Mouse (Mus musculus): Measurements from ENCODE around the gene Ssna1. TPM values are rescaled to one million over a fixed set of nuclear protein-coding genes. Genes with fewer than 3 reads are reported as not detected.

The Ssna1 gene
- total RNA-seq, 2 experiments from 2014 or later, result 46.2 to 128 TPM

DNA sequence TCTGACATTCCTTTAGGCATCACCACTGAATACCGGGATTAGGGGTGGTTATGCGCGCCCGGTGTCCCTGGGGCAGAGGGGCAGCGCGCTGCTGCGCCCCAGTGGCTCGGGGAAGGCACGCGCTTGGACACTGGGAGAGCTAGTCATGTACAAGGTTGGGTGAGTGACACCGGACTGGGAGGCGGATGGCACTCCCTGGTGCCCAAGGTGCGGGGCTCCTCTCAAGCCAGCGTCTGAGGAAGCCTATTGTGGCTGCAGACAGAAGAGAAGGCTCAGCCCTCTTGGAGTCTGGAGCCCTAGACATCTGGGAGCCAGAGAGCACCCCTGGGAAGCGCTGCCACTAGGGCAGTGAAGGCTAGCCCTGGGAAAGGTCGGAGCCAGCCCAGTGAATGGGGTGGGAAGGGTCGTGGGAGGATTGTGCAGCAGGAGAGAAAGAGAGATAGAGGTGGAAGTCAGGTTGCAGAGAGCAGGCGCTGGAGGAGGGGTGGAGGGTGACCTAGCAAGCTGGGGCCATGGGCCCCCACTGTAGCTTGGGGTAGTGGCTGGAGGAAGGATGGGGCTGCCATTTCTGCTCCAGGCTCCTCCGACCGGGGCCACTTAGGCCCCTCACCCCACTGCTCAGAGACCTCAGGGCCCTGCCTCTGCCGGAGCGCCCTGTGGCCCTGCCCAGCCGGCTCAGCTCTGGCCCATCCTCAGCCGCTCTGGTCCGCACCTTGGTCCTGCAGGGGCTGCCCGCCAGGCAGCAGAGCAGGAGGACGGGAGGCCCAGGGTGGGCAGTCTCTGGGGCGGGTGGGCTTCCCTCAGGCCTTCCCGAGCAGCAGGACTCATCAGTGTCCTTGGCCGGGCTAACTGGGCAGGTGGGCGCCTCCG lies 19.2 kb upstream of the Ssna1 start:
- ATAC-seq (replicated peaks; ENCODE audit: low FRiP score, poor library complexity, severe bottlenecking), result no peak

DNA sequence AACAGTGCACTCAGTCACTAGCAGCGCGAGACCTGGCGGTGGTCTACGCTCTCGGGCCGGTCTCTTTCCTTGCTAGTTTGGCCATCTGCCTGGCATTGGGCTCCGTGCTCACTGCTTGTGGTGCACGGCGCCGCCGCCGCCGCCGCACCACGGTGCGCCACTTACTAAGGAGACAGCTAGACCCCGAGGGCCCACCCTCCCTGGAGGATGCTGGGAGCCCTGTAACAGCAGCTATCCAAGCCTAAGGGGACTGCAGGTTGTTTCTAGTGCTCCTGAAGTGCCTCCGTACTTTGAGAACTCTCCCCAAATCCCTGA lies 18.5 kb upstream of the Ssna1 start:
- ATAC-seq (replicated peaks; ENCODE audit: low FRiP score, poor library complexity, severe bottlenecking), result no peak

DNA sequence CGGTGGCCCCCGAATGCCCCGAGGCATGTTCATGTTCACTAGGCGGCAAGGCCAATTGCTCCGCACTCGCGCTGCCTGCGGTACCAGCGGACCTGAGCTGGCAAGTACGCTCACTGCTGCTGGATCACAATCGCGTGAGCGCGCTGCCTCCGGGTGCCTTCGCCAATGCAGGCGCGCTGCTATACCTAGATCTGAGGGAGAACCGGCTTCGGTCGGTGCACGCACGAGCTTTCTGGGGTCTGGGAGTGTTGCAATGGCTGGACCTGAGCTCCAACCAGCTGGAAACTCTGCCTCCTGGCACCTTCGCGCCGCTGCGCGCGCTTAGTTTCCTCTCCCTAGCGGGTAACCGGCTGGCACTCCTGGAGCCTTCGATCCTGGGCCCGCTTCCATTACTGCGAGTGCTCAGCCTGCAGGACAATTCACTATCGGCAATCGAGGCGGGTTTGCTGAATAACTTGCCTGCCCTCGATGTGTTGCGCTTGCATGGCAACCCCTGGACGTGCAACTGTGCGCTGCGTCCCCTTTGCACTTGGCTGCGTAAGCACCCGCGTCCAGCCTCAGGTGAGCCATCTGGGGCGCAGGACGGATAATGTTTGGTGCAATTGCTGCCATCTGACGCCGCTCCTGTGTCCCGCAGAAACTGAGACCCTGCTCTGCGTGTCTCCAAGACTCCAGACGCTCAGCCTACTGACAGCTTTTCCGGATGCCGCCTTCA lies 18.0 kb upstream of the Ssna1 start:
- no peak for ATAC-seq (replicated peaks; ENCODE audit: low FRiP score, poor library complexity, severe bottlenecking)

DNA sequence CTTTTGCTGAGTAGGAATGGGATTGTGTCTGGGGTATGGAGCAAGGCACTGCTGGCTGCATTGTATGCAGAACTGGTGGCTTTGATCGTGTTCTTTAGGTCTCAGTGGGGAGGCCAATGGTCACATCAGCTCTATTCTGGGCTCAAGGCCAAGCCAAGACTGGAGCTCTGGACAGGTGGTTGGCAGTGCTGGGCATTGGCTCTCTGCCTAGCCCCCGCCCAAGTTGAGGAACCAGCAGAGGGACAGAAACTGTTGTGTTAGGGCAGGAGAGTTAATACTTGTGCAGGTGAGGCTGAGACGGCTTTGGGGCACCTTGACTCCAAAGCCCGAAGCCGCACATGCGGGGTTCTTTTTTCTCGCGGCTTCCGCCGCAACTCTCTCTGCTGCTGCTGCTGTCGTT lies 17.4 kb upstream of the Ssna1 start, which contains the start of gene Lrrc26:
TSS of gene Lrrc26 (plus strand) at position 265 of the 400 bp plus-strand sequence.
- no peak for ATAC-seq (replicated peaks; ENCODE audit: low FRiP score, poor library complexity, severe bottlenecking)

DNA sequence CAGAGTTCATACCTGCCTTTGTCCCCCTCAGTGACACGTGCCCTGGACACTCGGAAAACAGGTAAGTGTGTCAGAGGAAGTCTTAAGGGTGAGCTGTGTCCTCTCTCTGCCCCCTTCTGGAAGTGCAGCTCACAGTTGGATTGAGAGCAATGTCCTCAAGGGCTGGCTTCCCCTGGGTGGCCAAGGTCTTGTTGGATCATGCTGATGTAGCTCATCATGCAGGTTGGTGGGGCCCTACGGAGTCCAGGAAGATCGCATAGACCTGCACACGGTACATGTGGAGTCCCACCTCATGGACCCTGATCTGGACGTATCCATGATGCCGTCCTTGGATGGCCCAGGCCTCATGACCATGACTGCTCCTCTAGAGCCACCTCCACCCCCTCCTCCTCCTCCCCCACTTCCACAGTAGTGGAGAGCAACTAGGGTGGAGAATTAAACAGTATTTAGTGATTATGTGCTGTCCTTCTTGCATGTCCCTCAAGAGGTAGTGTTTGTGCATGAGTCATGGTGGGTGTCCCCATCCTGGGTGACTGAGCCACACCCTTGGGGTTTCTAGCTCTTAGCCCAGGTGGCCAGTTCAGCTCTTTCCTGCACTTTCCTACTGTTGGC lies 16.6 kb upstream of the Ssna1 start:
- ATAC-seq (replicated peaks; ENCODE audit: low FRiP score, poor library complexity, severe bottlenecking), result no peak

DNA sequence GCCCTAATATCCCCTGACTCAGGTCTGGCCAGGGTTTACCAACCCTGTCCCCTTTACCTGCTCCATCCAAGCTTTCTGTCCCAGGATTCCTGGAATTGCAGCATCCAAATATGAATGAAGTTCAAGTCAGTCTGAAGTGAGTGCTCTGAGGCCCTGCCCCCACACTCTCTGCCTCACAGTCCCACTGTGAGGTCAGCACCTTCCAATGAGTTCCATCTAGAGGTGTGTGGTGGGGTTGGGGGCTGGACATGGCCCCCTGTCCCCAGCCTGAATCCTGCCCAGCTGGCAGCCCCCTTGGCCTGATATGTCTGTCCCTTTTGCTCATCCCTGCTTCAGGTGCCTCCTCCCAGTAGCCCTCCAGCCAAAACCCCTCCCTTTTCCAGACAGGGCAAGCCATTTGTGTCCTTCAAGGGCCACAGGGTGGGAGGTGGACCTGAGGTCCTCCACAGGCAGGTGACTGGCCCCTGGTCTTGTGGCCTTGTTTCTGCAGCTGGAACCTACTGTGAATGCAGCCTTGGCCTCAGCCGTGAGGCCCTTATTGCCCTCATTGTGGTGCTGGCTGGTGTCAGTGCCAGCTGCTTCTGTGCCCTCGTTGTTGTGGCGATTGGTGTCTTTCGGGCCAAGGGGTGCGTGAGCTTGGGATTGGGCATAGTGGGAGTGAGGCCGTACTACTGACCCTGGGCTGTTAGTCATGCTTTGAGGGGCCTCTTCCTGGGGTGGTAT lies 15.8 kb upstream of the Ssna1 start, which contains the start of gene Tmem210:
TSS of gene Tmem210 (plus strand) at position 219 of the 723 bp plus-strand sequence.
- no peak for ATAC-seq (replicated peaks; ENCODE audit: low FRiP score, poor library complexity, severe bottlenecking)

DNA sequence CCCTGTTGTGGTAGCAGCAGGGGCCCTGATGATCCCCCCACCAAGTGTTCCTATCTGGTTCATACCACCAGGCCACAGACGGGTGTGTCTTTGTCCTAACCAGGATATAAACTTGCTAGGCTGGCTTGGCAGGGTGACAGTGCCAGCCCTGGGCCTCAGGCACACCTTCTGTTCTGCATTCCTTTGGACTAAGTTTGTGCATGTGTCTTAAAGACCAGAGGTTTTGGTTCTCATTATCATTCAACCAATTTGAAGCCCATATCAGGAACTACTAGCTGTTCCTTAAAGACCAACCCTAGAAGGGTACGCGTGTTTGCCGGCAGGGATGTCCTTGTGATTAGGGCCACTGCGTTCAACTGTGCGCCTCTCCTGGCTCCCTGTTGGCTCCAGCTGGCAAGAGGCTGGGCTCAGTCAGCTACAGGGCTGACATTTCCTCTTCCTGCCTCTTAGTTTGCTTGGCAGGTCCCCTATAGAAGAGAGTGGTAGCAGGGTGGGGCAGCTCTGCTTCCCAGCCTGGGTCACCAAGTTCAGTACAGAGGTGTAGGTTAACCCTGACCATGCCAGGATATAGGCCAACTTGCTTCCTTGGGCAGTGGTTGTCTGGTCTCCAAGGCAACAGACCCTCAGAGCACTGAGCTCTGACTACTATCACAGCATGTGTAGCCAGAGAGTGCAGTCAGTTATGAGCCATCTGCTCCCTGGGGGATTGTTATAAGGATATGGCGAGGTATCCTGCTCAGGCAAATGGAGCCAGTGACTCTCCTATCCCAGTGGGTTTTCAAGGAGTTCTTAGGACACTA lies 14.8 kb upstream of the Ssna1 start:
- no peak for ATAC-seq (replicated peaks; ENCODE audit: low FRiP score, poor library complexity, severe bottlenecking)

DNA sequence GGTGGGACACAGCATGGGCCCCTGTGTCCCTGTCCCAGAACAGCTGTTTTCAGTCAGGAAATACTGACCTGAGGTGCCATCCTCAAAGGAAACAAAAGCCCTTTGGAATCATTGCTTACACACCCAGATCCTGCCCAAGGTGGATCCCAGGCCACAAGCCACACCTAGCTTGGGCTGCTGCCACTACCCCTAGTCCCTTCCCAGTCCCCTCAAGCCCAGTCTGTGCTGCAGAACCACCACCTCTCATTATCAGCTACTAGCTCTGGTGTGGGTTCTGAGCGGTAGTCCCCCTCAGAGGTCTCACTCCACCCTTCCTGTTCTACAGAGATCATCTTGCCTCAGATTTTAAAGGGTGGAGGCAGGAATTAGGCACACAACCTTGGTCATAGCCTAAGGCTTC lies 14.1 kb upstream of the Ssna1 start:
- no peak for ATAC-seq (replicated peaks; ENCODE audit: low FRiP score, poor library complexity, severe bottlenecking)

DNA sequence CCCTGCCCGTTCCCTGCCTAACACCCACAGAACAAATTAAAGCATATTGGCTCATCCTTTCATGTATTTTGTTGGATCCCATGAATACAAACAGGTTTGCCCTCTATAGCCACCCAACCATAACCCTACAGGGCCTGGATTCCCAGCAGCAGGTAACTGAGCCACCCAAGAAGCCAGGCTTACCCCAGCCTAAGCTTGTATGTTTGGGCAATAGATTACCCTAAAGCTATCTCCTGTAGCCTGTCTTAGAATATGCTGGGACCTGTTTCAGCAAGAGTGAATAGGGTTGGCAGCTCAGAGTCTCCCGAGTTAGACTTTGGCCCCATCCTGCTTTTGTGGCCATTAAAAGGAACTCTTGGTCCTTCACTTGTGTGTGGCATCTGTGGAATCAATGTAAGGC lies 13.3 kb upstream of the Ssna1 start:
- no peak for ATAC-seq (replicated peaks; ENCODE audit: low FRiP score, poor library complexity, severe bottlenecking)

DNA sequence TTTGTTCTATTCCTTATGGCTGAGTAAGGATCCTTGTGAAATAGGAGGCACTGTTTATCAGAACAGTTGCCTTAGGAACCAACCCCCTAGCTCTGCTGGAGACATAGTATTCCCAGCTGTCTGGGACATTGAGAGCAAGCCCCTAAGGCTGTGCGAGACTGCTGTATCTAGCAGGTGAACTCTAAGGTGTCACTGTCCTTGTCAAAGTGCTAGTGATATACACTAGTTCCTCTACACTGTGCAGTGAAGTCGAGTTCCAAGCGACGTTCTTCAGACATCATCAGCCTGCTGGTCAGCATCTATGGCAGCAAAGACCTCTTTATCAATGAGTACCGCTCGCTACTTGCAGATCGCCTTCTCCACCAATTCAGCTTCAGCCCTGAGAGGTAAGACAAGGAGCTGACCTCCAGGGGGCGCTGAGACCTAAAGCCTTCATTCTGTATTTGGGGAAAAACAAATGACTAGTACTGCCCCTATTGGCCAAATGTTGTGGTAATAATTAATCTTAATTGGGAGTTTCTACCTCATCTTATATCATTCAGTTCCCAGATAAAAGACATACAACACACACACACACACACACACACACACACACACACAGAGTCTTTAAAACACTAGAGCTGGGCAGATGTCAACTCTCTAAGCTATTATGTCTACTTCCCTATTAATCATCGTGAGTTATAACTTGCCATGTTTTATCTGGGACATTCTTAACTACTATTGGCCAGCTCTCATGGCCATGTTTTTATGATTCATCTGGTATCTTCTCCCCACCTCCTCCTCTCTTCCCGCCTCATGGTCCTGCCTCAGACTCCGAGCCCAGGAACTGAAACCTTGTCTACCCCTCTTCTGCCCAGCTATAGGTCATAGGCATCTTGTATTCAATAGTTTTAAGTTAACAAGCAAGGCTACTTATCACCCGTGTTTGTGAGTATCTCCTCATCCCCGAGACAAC lies 7.0 kb upstream of the Ssna1 start:
- peak; percentile 84 for ATAC-seq (replicated peaks; ENCODE audit: low FRiP score, poor library complexity, severe bottlenecking)

DNA sequence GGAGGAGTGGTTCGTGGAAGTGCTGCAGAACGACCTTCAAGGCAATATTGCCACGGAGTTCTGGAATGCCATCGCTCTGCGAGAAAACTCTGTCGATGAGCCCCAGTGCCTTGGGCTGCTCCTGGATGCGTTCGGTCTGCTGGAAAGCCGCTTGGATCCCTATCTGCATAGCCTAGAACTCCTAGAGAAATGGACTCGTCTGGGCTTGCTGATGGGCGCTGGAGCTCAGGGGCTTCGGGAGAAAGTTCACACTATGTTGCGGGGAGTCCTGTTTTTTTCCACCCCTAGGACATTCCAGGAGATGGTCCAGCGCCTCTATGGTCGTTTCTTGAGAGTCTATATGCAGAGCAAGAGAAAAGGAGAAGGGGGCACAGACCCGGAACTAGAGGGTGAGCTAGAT lies 772 bp upstream of the Ssna1 start:
- 0 out of 2 replicates have a peak, but pooled peaks have one; percentile 3 for ATAC-seq (replicated peaks; ENCODE audit: low FRiP score, poor library complexity, severe bottlenecking)

DNA sequence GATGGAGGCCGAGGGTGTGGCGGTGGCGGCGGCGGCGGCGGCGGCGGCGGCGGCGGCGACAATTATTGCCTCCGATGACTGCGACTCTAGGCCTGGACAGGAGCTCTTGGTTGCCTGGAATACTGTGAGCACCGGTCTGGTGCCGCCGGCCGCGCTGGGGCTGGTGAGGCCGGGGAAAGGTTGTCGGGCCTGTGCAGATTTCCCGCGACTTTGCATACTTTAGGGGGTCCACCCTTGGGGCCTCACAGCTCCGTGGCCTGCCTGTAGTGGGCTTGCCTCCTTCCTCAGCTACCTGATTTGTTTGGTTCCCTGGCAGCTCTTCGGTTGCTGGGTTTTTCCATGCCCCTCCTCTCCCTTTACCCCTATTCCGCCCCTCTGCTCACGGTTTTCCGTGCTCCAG lies 277 bp upstream of the Ssna1 start:
- ATAC-seq (replicated peaks; ENCODE audit: low FRiP score, poor library complexity, severe bottlenecking), result peak; percentile 21

DNA sequence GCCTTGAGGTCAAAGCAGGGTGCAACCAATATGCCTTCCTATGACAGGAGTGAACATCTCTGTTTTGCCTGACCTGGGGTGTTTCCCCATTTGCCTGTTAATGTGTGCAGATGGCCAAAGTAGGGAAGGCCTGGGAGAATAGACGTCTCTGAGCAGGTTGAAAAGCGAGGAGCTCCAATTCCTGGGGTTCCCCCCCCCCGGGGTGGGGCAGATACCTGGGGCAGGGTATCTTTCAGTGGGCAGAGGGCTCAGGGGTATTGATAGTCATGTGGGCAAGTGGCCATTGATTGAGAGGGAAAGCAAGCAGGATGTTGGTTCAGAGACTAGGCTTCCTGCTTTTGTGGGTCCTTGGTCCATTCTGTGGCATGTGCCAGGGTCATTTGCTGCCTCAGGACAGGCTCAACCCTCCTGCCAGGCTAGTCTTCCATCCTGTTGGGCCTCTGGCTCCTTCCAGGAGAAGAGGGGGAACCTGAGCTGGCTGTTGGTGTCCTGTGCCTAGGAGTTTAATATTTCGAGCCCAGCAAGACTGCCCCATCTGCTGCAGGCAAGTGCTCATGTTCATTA lies 4.4 kb downstream of the Ssna1 start:
- no peak for ATAC-seq (replicated peaks; ENCODE audit: low FRiP score, poor library complexity, severe bottlenecking)

DNA sequence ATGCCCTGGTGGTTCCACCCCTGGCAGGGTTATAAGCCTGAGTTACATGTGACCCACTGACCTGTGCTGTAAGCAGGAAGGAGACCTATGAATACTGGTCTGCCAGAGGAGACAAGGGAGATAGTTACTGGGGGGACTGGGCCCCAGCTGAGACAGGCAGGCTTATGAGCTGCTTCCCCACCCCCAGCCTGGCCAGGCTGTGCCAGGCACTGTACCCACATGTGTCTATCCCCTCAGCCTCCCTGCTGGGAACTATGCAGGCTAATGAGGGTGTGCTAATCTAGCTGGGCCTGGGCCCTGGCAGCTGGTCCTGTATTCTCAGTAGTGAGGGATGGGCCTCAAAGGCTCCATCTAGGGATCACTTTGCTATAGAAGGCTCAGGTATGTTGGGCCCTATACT lies 5.0 kb downstream of the Ssna1 start:
- no peak for ATAC-seq (replicated peaks; ENCODE audit: low FRiP score, poor library complexity, severe bottlenecking)

DNA sequence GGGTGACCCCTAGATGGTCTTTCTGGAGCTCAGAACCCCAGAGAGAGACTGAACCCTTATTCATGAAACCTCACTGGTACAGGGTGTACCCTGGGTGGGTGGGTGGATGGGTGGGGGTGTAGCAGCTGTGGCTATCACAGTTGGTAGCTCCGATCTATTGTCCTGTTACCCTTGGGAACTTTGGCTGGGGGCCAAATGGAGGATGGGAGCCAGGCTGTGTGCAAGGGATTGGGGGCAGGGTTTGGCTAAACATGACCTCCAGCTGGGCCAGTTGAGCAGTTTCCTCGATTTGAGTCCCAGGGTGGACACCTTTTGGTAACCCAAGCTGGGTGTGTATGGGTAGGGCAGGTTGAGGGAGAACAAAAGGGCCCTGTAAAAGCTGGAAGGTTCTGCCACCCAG lies 5.5 kb downstream of the Ssna1 start:
- ATAC-seq (replicated peaks; ENCODE audit: low FRiP score, poor library complexity, severe bottlenecking), result no peak

DNA sequence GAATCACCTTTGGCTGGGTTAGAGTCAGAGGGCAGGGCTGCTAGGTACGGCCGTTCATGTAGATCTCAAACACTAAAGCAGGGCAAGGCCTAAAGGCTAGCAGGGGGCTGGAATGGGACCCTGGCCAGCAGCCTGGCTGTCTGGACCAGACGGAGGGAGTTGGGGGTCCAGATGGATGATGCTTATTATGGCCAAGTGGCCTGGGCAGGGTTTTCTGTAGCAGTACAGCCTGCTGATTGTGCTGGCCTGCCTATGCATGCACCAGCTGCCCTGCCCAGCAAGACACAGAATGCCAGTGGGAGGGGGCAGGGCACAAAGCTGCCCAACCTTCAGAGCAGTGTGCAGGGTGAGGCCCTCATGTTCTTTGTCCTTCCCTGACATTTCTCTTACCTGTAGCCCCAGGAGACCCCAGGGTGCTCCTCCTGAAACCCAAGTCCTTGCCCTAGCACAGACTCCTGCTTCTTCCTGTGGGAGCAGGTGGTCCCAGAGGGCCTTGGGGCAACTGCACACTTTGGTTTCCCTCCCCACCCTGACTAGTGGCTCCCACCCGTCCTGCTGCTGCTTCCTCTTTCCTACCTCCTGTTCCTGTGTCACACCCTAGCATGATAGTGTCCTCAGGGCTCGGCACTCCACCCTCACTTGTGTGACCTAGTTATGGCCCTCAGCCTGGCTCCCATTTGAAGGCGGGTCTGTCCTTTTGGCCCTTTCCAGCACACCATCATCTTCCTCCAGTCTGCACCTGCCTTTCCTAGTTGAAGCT lies 6.2 kb downstream of the Ssna1 start:
- no peak for ATAC-seq (replicated peaks; ENCODE audit: low FRiP score, poor library complexity, severe bottlenecking)

DNA sequence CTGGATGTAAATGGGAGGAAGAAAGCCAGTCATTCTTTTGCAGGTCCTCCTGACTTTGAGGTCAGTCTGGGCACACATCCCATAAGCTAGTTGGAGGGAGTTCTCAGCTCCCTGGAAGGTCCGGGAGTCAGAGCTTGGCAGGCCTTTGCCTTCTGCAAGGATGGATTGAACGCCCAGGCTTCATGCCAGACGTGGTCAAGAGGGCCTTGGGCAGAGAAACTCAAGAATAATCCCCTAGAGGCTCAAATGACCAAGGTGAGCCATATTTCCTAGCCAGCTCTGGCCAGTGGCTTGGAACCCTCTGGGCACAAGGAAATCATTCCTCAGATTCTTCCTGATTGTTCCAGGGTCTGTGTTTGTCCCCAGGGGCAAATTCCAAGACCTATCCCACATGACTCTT lies 7.4 kb downstream of the Ssna1 start:
- no peak for ATAC-seq (replicated peaks; ENCODE audit: low FRiP score, poor library complexity, severe bottlenecking)
